In the genomic region with DNA sequence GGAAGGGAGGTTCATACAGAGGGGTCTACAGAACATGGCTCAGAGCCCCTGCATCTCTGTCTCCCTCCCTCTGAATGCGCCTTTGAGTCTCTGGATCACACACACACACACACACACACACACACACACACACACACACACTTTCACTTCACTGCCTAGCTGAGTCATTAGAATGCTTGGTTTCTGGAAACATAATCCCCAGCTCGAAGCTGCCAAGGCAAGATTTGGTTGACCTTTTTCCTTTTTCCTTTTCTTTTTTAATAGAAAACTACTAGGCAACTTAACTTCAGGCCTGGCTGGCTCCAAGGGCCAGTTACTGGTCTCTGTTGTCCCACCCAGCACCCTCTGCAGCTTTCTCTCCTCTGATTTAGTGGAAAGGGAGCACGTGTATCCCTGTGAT, we compare ENCODE assay signal across 20 mouse cellular contexts. TPM values are rescaled to one million over a fixed set of nuclear protein-coding genes. Genes with fewer than 3 reads are reported as not detected.
DNase-seq lines count a peak whose midpoint lies in the region; ATAC-seq and TF ChIP-seq lines count a peak whose summit lies in the region.
"Had no signal": no experiment of that assay in that cellular context is flagged by ENCODE, and none has a peak within 500 bp of the region (broad histone marks: within the 10 kb centered on the region; RNA-seq: fewer than 3 reads in every experiment).

No protein-coding gene starts in this region.

- TF ChIP-seq POLR2A in myocyte (IDR thresholded peaks at IDR 0.05; ENCODE audit: insufficient read length, low read depth): no peak

- ATAC-seq in embryonic facial prominence, embryonic 12.5 days (ENCODE audit: insufficient number of reproducible peaks, insufficient read depth, low FRiP score, low TSS enrichment): 0 out of 2 replicates have a peak, but pooled peaks have one; percentile 44
- no peak for ATAC-seq in megakaryocyte, adult 5-6 weeks (ENCODE audit: poor library complexity, severe bottlenecking)
- ATAC-seq: liver, embryonic 12.5 days had no signal

- no peaks in the 10 kb centered on the region for H3K4me1 ChIP-seq in embryonic facial prominence, embryonic 12.5 days
- no peaks in the 10 kb centered on the region for H3K4me1 ChIP-seq in embryonic facial prominence, embryonic 10.5 days
- peaks cover 19% of the 10 kb centered on the region for H3K4me1 ChIP-seq in megakaryocyte, embryonic 14.5 days
- no peaks in the 10 kb centered on the region for H3K4me1 ChIP-seq in limb, embryonic 10.5 days
- H3K4me1 ChIP-seq: forebrain, embryonic 12.5 days; limb, embryonic 12.5 days had no signal

- no peaks in the 10 kb centered on the region for H3K9me3 ChIP-seq in embryonic facial prominence, embryonic 12.5 days
- no peaks in the 10 kb centered on the region for H3K9me3 ChIP-seq in embryonic facial prominence, embryonic 10.5 days
- H3K9me3 ChIP-seq in megakaryocyte, embryonic 14.5 days: no peaks in the 10 kb centered on the region
- no peaks in the 10 kb centered on the region for H3K9me3 ChIP-seq in limb, embryonic 10.5 days (replicated peaks)
- H3K9me3 ChIP-seq: forebrain, embryonic 12.5 days; hindbrain, embryonic 13.5 days; limb, embryonic 12.5 days; liver, embryonic 12.5 days; midbrain, embryonic 10.5 days had no signal

- H3K9ac ChIP-seq in embryonic facial prominence, embryonic 12.5 days: no peak overlapping the region
- H3K9ac ChIP-seq: forebrain, embryonic 12.5 days; hindbrain, embryonic 13.5 days; limb, embryonic 12.5 days; liver, embryonic 12.5 days had no signal

- WGBS in embryonic facial prominence, embryonic 12.5 days: 45% methylated on average over 2 of the region's 3 CpGs
- 67% methylated on average over 3 of the region's 3 CpGs for WGBS in embryonic facial prominence, embryonic 10.5 days
- 73% methylated on average over 2 of the region's 3 CpGs for WGBS in limb, embryonic 10.5 days

- no peaks in the 10 kb centered on the region for H3K36me3 ChIP-seq in embryonic facial prominence, embryonic 12.5 days
- H3K36me3 ChIP-seq in embryonic facial prominence, embryonic 10.5 days (replicated peaks): no peaks in the 10 kb centered on the region
- no peaks in the 10 kb centered on the region for H3K36me3 ChIP-seq in megakaryocyte, embryonic 14.5 days (replicated peaks; ENCODE audit: low read length)
- no peaks in the 10 kb centered on the region for H3K36me3 ChIP-seq in myocyte (ENCODE audit: control insufficient read depth, insufficient read depth)
- H3K36me3 ChIP-seq in limb, embryonic 10.5 days: no peaks in the 10 kb centered on the region
- H3K36me3 ChIP-seq: forebrain, embryonic 12.5 days; hindbrain, embryonic 13.5 days; limb, embryonic 12.5 days; liver, embryonic 12.5 days; midbrain, embryonic 10.5 days had no signal

- no peak overlapping the region for H3ac ChIP-seq in myocyte (ENCODE audit: control insufficient read depth, insufficient read length)

- no peak overlapping the region for H3K4me2 ChIP-seq in embryonic facial prominence, embryonic 12.5 days (replicated peaks)
- H3K4me2 ChIP-seq in myocyte (ENCODE audit: low read depth): peak overlapping the region; percentile 69
- H3K4me2 ChIP-seq: forebrain, embryonic 12.5 days; heart, embryonic 11.5 days; hindbrain, embryonic 13.5 days; limb, embryonic 12.5 days; liver, embryonic 12.5 days had no signal

- no peak overlapping the region for H3K27ac ChIP-seq in embryonic facial prominence, embryonic 12.5 days
- H3K27ac ChIP-seq in embryonic facial prominence, embryonic 10.5 days (replicated peaks): no peak overlapping the region
- no peak overlapping the region for H3K27ac ChIP-seq in limb, embryonic 10.5 days
- H3K27ac ChIP-seq: forebrain, embryonic 12.5 days; hindbrain, embryonic 13.5 days; limb, embryonic 12.5 days; liver, embryonic 12.5 days; midbrain, embryonic 10.5 days had no signal

- no peaks in the 10 kb centered on the region for H3K79me2 ChIP-seq in myocyte (ENCODE audit: control insufficient read depth, insufficient read depth)

- H3K27me3 ChIP-seq in embryonic facial prominence, embryonic 12.5 days: no peaks in the 10 kb centered on the region
- 0 out of 2 replicates have a peak, but pooled peaks cover 3% of the 10 kb centered on the region for H3K27me3 ChIP-seq in embryonic facial prominence, embryonic 10.5 days (replicated peaks; ENCODE audit: low read depth, poor library complexity, severe bottlenecking)
- peaks cover 70% of the 10 kb centered on the region for H3K27me3 ChIP-seq in megakaryocyte, embryonic 14.5 days (replicated peaks)
- H3K27me3 ChIP-seq in myocyte (ENCODE audit: control insufficient read depth, insufficient read depth, insufficient read length): peaks cover 10% of the 10 kb centered on the region
- H3K27me3 ChIP-seq in limb, embryonic 10.5 days (ENCODE audit: low read depth, poor library complexity, severe bottlenecking): no peaks in the 10 kb centered on the region
- H3K27me3 ChIP-seq: forebrain, embryonic 12.5 days had no signal

- DNase-seq in embryonic facial prominence, embryonic 10.5 days (ENCODE audit: low spot score): no peak
- DNase-seq in adipocyte (ENCODE audit: low spot score): peak; percentile 85
- DNase-seq in embryo, embryonic 10 days (ENCODE audit: low spot score): no peak
- DNase-seq in limb, embryonic 10.5 days (ENCODE audit: low spot score): no peak
- DNase-seq: cerebellum, adult 8-10 months; kidney, adult 9 months; kidney, postnatal 36 days; lung, adult 2 months; retina, postnatal 1 day; right cerebral cortex, postnatal 4 days had no signal

- H3K4me3 ChIP-seq in embryonic facial prominence, embryonic 12.5 days: no peak overlapping the region
- H3K4me3 ChIP-seq in embryonic facial prominence, embryonic 10.5 days: no peak overlapping the region
- H3K4me3 ChIP-seq in megakaryocyte, embryonic 14.5 days (replicated peaks): peak overlapping the region; percentile 81
- H3K4me3 ChIP-seq in myocyte: no peak overlapping the region
- no peak overlapping the region for H3K4me3 ChIP-seq in limb, embryonic 10.5 days
- H3K4me3 ChIP-seq: forebrain, embryonic 12.5 days; hindbrain, embryonic 13.5 days; limb, embryonic 12.5 days; liver, embryonic 12.5 days; midbrain, embryonic 10.5 days had no signal

TF ChIP-seq in myocyte, 11 proteins besides CTCF, POLR2A, EP300 and RAD21:
- TF ChIP-seq USF1 (IDR thresholded peaks at IDR 0.05; ENCODE audit: low read depth) (no peak), MYOD1 (IDR thresholded peaks at IDR 0.05; ENCODE audit: control insufficient read depth in 1 of 3, insufficient read length in 2 of 3, low read depth in 2 of 3) (no peak), E2F4 (IDR thresholded peaks at IDR 0.05; ENCODE audit: insufficient read depth) (no peak), POLR2AphosphoS2 (IDR thresholded peaks at IDR 0.05; ENCODE audit: insufficient read length, low read depth) (no peak), REST (IDR thresholded peaks at IDR 0.05; ENCODE audit: insufficient read depth, insufficient read length) (no peak), MAX (IDR thresholded peaks at IDR 0.05; ENCODE audit: low read depth) (no peak), SRF (IDR thresholded peaks at IDR 0.05; ENCODE audit: control insufficient read depth, insufficient read length, low read depth) (no peak), TCF3 (IDR thresholded peaks at IDR 0.05; ENCODE audit: insufficient read length, low read depth) (no peak)
TF ChIP-seq in myocyte: peak in this region for 0.

RNA-seq across cellular contexts. Expression of gene Cpne2, which starts 16.0 kb away (rescaled TPM):
- 10.6 and 11.2 TPM in 2 replicates for polyA plus RNA-seq in embryonic facial prominence, embryonic 12.5 days (2016; fragmentation: Nextera tagmentation; extraction: Ambion mirVana)
- polyA plus RNA-seq in embryonic facial prominence, embryonic 10.5 days (2016; fragmentation: Nextera tagmentation; extraction: Ambion mirVana): 9.1 and 9.9 TPM in 2 replicates
- polyA plus RNA-seq in megakaryocyte, embryonic 14.5 days (2012; ENCODE audit: insufficient read depth, low replicate concordance): 11.4 and 13.6 TPM in 2 replicates
- 51.2 and 57.6 TPM in 2 replicates for total RNA-seq in megakaryocyte, adult 5-6 weeks (2015)
- total RNA-seq in megakaryocyte, adult 5-6 weeks (2017): 30.9 and 40.7 TPM in 2 replicates
- 20.4 TPM for polyA plus RNA-seq in myocyte (2012; fragmentation: generic; extraction: Trizol)
- polyA plus RNA-seq in limb, embryonic 10.5 days (2016; fragmentation: Nextera tagmentation; extraction: Ambion mirVana): 5.8 and 6.6 TPM in 2 replicates
